Mouse (Mus musculus): ENCODE measurements around the gene Cd164l2. TPM values are rescaled to one million over a fixed set of nuclear protein-coding genes. Genes with fewer than 3 reads are reported as not detected.
A peak's percentile ranks its signal among the peaks of the same experiment; 100 is the strongest.

The Cd164l2 gene
- total RNA-seq, 1 experiment, result 2.2 TPM

DNA sequence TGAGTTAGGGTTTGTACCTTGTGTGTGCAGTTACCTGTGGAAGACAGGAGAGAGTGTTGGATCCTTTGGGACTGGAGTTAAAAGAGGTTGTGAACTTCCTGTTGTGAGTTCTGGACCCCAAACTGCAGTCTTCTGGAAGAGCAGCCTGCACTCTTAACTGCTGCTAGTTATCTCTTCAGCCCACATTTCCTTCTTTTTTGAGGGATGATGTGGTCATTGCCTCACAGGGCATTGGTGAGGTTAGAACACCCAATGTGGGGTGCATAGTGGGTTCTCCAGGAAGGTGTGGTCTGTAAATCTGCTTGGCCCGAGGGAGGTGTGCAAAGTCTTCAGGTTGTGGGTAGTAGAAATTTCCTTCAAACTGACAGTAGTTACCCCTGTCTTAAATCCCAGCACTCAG, 32.4 kb downstream of the Cd164l2 start:
- H3K9me3 ChIP-seq (ENCODE audit: control insufficient read depth, insufficient read depth, low read depth, low read length), result no peaks in the 10 kb centered on the region
- in situ Hi-C loops (cut with MboI; ENCODE audit: low sequenced_read_pairs in 2 of 2, unreplicated experiment in 2 of 2), result no loop called here
- H3K4me1 ChIP-seq (ENCODE audit: control insufficient read depth in 2 of 2, insufficient read depth in 2 of 2, low read length in 2 of 2, poor library complexity in 1 of 2), result peaks cover 0 to 9% of the 10 kb centered on the region in 2 experiments; a peak in 1 of 4 replicates
- DNase-seq (ENCODE audit: low read depth, low spot score), result no peak
- no peak overlapping the region for H3K27ac ChIP-seq (ENCODE audit: insufficient read depth, low read depth, low read length, poor library complexity, severe bottlenecking)
- TF ChIP-seq HCFC1 (IDR thresholded peaks at IDR 0.05; ENCODE audit: borderline replicate concordance, insufficient read depth, low read length) (no peak), MAFK (IDR thresholded peaks at IDR 0.05; ENCODE audit: insufficient read depth, low read depth, low read length) (no peak), ZC3H11A (IDR thresholded peaks at IDR 0.05; ENCODE audit: borderline replicate concordance, low read depth, low read length) (no peak), ZNF384 (IDR thresholded peaks at IDR 0.05; ENCODE audit: low read depth, low read length) (no peak), CHD2 (IDR thresholded peaks at IDR 0.05; ENCODE audit: low read depth, low read length) (no peak)
- no peaks in the 10 kb centered on the region for H3K36me3 ChIP-seq (ENCODE audit: control insufficient read depth, insufficient read depth, low read length, poor library complexity, severe bottlenecking)
- no peak overlapping the region for H3K9ac ChIP-seq (ENCODE audit: insufficient read depth, low read depth, low read length, poor library complexity, severe bottlenecking)
- H3K4me3 ChIP-seq (ENCODE audit: insufficient read depth in 1 of 2, low read depth in 1 of 2, low read length in 2 of 2, poor library complexity in 1 of 2, severe bottlenecking in 1 of 2), result no peak overlapping the region

DNA sequence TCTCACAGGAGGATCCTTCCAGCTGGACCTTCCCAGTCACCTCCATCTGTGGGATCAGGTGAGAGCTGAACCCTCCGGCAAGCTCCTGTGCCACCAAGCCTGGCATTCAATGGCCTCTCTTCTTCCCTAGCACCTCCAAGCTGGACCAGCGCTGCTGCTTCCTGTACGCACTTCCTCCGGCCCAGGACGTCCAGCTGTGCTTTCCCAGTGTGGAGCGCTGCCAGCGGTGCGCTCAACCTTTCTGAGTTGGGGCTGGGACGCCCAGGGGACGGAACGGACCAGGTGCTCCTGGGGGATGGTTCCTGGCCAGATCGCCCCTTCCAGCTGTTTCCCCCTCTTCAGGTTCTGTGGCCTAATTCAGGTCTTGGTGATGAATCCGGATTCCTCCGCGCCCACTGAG, 35.1 kb downstream of the Cd164l2 start:
- Histone ChIP-seq H3K4me1 (ENCODE audit: control insufficient read depth in 2 of 2, insufficient read depth in 2 of 2, low read length in 2 of 2, poor library complexity in 1 of 2) (peaks cover 0 to 20% of the 10 kb centered on the region in 2 experiments; a peak in 2 of 4 replicates), H3K9ac (ENCODE audit: insufficient read depth, low read depth, low read length, poor library complexity, severe bottlenecking) (no peak overlapping the region), H3K27ac (ENCODE audit: insufficient read depth, low read depth, low read length, poor library complexity, severe bottlenecking) (no peak overlapping the region), H3K36me3 (ENCODE audit: control insufficient read depth, insufficient read depth, low read length, poor library complexity, severe bottlenecking) (no peaks in the 10 kb centered on the region), H3K9me3 (ENCODE audit: control insufficient read depth, insufficient read depth, low read depth, low read length) (no peaks in the 10 kb centered on the region), H3K4me3 (ENCODE audit: insufficient read depth in 1 of 2, low read depth in 1 of 2, low read length in 2 of 2, poor library complexity in 1 of 2, severe bottlenecking in 1 of 2) (no peak overlapping the region)
- in situ Hi-C loops (cut with MboI; ENCODE audit: low sequenced_read_pairs in 2 of 2, unreplicated experiment in 2 of 2), result no loop called here
- no peak for DNase-seq (ENCODE audit: low read depth, low spot score)
- TF ChIP-seq ZNF384 (IDR thresholded peaks at IDR 0.05; ENCODE audit: low read depth, low read length) (no peak), ZC3H11A (IDR thresholded peaks at IDR 0.05; ENCODE audit: borderline replicate concordance, low read depth, low read length) (no peak), CHD2 (IDR thresholded peaks at IDR 0.05; ENCODE audit: low read depth, low read length) (no peak), MAFK (IDR thresholded peaks at IDR 0.05; ENCODE audit: insufficient read depth, low read depth, low read length) (no peak), HCFC1 (IDR thresholded peaks at IDR 0.05; ENCODE audit: borderline replicate concordance, insufficient read depth, low read length) (no peak)

GRCm38 (mm10) chr4:133247806-133248449, 36.0 kb downstream of the Cd164l2 start:
- Histone ChIP-seq H3K4me3 (ENCODE audit: insufficient read depth in 1 of 2, low read depth in 1 of 2, low read length in 2 of 2, poor library complexity in 1 of 2, severe bottlenecking in 1 of 2) (no peak overlapping the region), H3K9ac (ENCODE audit: insufficient read depth, low read depth, low read length, poor library complexity, severe bottlenecking) (no peak overlapping the region), H3K36me3 (ENCODE audit: control insufficient read depth, insufficient read depth, low read length, poor library complexity, severe bottlenecking) (no peaks in the 10 kb centered on the region), H3K27ac (ENCODE audit: insufficient read depth, low read depth, low read length, poor library complexity, severe bottlenecking) (no peak overlapping the region), H3K4me1 (ENCODE audit: control insufficient read depth in 2 of 2, insufficient read depth in 2 of 2, low read length in 2 of 2, poor library complexity in 1 of 2) (peaks cover 0 to 16% of the 10 kb centered on the region in 2 experiments; a peak in 2 of 4 replicates), H3K9me3 (ENCODE audit: control insufficient read depth, insufficient read depth, low read depth, low read length) (no peaks in the 10 kb centered on the region)
- TF ChIP-seq ZC3H11A (IDR thresholded peaks at IDR 0.05; ENCODE audit: borderline replicate concordance, low read depth, low read length), result no peak
- TF ChIP-seq MAFK (IDR thresholded peaks at IDR 0.05; ENCODE audit: insufficient read depth, low read depth, low read length), result no peak
- in situ Hi-C loops (cut with MboI; ENCODE audit: low sequenced_read_pairs in 2 of 2, unreplicated experiment in 2 of 2), result no loop called here
- no peak for DNase-seq (ENCODE audit: low read depth, low spot score)

GRCm38 (mm10) chr4:133250609-133251008, 38.7 kb downstream of the Cd164l2 start:
- Histone ChIP-seq H3K27ac (ENCODE audit: insufficient read depth, low read depth, low read length, poor library complexity, severe bottlenecking) (no peak overlapping the region), H3K9me3 (ENCODE audit: control insufficient read depth, insufficient read depth, low read depth, low read length) (no peaks in the 10 kb centered on the region), H3K4me3 (ENCODE audit: insufficient read depth in 1 of 2, low read depth in 1 of 2, low read length in 2 of 2, poor library complexity in 1 of 2, severe bottlenecking in 1 of 2) (peak overlapping the region; percentile 26 to 52), H3K36me3 (ENCODE audit: control insufficient read depth, insufficient read depth, low read length, poor library complexity, severe bottlenecking) (no peaks in the 10 kb centered on the region), H3K4me1 (ENCODE audit: control insufficient read depth in 2 of 2, insufficient read depth in 2 of 2, low read length in 2 of 2, poor library complexity in 1 of 2) (peaks cover 0 to 16% of the 10 kb centered on the region in 2 experiments; a peak in 2 of 4 replicates), H3K9ac (ENCODE audit: insufficient read depth, low read depth, low read length, poor library complexity, severe bottlenecking) (peak overlapping the region; percentile 52; the same call in 1 of the 2 replicates)
- TF ChIP-seq MAFK (IDR thresholded peaks at IDR 0.05; ENCODE audit: insufficient read depth, low read depth, low read length) (no peak), CHD2 (IDR thresholded peaks at IDR 0.05; ENCODE audit: low read depth, low read length) (no peak), ZC3H11A (IDR thresholded peaks at IDR 0.05; ENCODE audit: borderline replicate concordance, low read depth, low read length) (0 out of 2 replicates have a peak, but pooled peaks have one; percentile 19), HCFC1 (IDR thresholded peaks at IDR 0.05; ENCODE audit: borderline replicate concordance, insufficient read depth, low read length) (0 out of 2 replicates have a peak, but pooled peaks have one; percentile 31), ZNF384 (IDR thresholded peaks at IDR 0.05; ENCODE audit: low read depth, low read length) (no peak)
- peak; percentile 57 for DNase-seq (ENCODE audit: low read depth, low spot score)
- in situ Hi-C loops (cut with MboI; ENCODE audit: low sequenced_read_pairs in 2 of 2, unreplicated experiment in 2 of 2), result no loop called here
